Mouse (Mus musculus): Measurements from ENCODE around the gene Cabp2. TPM values are rescaled to one million over a fixed set of nuclear protein-coding genes. Genes with fewer than 3 reads are reported as not detected.
A peak's percentile ranks its signal among the peaks of the same experiment; 100 is the strongest.
"Not testable (repeated sequence)": the region's sequence is repeated elsewhere in the genome, so short reads cannot be mapped to it uniquely, and the experiment has no call there.

Cabp2 gene
- polyA plus RNA-seq, 1 experiment from 2014 or later: not detected

- H3K27me3 ChIP-seq: no peaks in the 10 kb centered on the region
- CTCF ChIA-PET: interaction anchor here (0.8 to 6.9 kb wide), 11 partner anchors 11 to 100 kb away, joined by 3 to 74 read pairs (median 3); partner anchors contain the start of gene Ndufv1
- POLR2A ChIA-PET: interaction anchor here (0.5 to 3.4 kb wide), 5 partner anchors 8 to 27 kb away, joined by 3 to 21 read pairs (median 4); partner anchors contain the start of gene Gstp1
- in situ Hi-C loops (cut with MboI; ENCODE audit: low pct_unique_long_range_greater_than_20kb): no loop called here
- DNase-seq (ENCODE audit: low read depth, low spot score): peak; percentile 64
- ATAC-seq: peak; percentile 81
- peak; percentile 71 for TF ChIP-seq CTCF (IDR thresholded peaks at IDR 0.05)
Observed at GRCm38 (mm10) chr19:4045966-4046865, 35.2 kb upstream of the Cabp2 start, which contains the start of gene Gstp2. Gene Gstp2, minus strand, starts transcription at chr19:4046023.

DNA sequence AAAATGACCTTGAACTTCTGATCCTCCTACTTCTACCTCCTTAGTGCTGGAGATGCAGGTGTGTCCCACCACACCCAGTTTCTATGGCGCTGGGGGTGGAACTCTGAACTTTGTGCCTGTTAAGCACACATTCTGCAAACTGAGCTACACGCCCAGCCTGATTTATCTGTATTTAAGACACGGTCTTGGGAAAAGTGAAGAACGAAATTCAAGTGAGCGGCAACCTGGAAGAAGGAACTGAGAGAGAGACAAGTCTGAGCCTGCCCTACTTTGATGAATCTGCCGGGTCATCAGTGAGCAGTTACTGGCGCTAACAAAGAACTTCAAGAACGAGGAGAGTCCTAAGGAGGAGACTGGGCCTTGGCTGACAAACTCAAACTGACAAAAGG lies 34.5 kb upstream of the Cabp2 start:
- POLR2A ChIA-PET: interaction anchor here (0.5 to 3.4 kb wide), 6 partner anchors 9 to 28 kb away, joined by 3 to 21 read pairs (median 4); partner anchors contain the start of gene Gstp1
- no peaks in the 10 kb centered on the region for H3K27me3 ChIP-seq
- ATAC-seq (no peak), DNase-seq (ENCODE audit: low read depth, low spot score) (no peak)
- no peak for TF ChIP-seq CTCF (IDR thresholded peaks at IDR 0.05)
- in situ Hi-C loops (cut with MboI; ENCODE audit: low pct_unique_long_range_greater_than_20kb): no loop called here
- CTCF ChIA-PET: interaction anchor here (0.7 to 6.9 kb wide), 12 partner anchors 11 to 101 kb away, joined by 3 to 74 read pairs (median 4); partner anchors contain the start of gene Ndufv1

DNA sequence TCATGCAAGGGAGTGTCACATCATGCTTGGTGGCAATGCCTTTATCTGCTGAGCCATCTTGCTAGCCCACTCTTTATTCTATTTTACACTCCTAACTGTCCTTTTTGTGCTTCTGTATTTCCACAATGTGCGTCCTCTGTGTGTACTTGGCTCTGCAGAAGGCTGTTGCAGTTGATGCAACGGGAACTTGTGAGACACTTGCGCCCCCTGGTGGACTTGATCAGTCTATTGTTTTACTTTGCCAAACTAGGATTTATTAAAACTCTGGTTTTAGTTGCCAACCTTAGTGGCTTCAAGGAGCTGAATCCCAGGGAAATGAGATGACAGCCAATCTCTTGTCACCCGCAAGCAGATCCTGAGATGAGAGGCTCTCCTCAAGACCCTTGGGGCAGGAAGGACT lies 33.5 kb upstream of the Cabp2 start:
- in situ Hi-C loops (cut with MboI; ENCODE audit: low pct_unique_long_range_greater_than_20kb): no loop called here
- peak; percentile 82 for TF ChIP-seq CTCF (IDR thresholded peaks at IDR 0.05)
- CTCF ChIA-PET: interaction anchor here (0.7 to 6.9 kb wide), 18 partner anchors 10 to 101 kb away, joined by 3 to 74 read pairs (median 4); partner anchors contain the start of genes Gstp1 and Ndufv1
- ATAC-seq (no peak), DNase-seq (ENCODE audit: low read depth, low spot score) (no peak)
- H3K27me3 ChIP-seq: no peaks in the 10 kb centered on the region
- POLR2A ChIA-PET: interaction anchor here (1.2 to 3.4 kb wide), 3 partner anchors 9 to 29 kb away, joined by 3 to 21 read pairs (median 4); no protein-coding TSS in a partner anchor

DNA sequence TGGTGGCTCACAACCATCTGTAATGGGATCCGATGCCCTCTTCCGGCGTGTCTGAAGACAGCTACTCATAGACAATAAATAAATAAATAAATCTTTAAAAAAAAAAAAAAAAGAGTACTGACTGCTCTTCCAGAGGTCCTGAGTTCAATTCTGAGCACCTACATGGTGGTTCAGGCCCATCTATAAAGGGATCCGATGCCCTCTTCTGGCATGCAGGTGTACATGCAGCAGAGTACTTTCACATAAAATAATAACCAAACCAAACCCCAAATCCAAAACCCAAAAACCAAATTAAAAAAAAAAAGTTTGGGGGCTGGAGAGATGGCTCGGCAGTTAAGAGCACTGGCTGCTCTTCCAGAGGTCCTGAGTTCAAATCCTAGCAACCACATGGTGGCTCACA lies 32.3 kb upstream of the Cabp2 start:
- DNase-seq (ENCODE audit: low read depth, low spot score); ATAC-seq; in situ Hi-C loops (cut with MboI; ENCODE audit: low pct_unique_long_range_greater_than_20kb); H3K27me3 ChIP-seq: not testable (repeated sequence)
- ChIA-PET POLR2A (interaction anchor here (0.6 kb wide), 1 partner anchor 101 kb away, joined by 3 read pairs; no protein-coding TSS in a partner anchor), CTCF (interaction anchor here (1.2 to 6.9 kb wide), 5 partner anchors 18 to 102 kb away, joined by 3 to 74 read pairs (median 16); partner anchors contain the start of gene Ndufv1)
- TF ChIP-seq CTCF (IDR thresholded peaks at IDR 0.05): peak; percentile 56

DNA sequence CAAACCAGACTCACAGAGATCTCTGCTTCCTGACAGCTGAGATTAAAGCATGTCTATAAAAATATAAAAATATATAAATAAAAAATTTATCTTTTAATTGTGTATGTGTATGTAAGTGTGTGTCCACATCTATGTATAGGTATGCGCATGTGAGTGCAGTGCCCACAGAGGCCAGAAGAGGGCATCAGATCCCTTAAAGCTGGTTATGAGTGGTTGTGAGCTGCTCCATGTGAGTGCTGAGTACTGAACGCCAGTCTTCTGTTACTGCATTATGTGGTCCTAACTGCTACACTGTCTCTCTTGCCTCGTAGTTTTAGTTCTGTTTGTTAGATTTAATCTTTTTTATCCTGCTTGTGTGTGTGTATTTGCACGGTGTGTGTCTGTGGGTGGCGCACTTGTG lies 30.4 kb upstream of the Cabp2 start:
- in situ Hi-C loops (cut with MboI; ENCODE audit: low pct_unique_long_range_greater_than_20kb): loop anchor here (5.0 kb wide), 2 partner anchors 34 to 36 kb away; no protein-coding TSS in a partner anchor
- DNase-seq (ENCODE audit: low read depth, low spot score) (no peak), ATAC-seq (no peak)
- no peaks in the 10 kb centered on the region for H3K27me3 ChIP-seq
- POLR2A ChIA-PET: no interaction called here
- peak; percentile 33 for TF ChIP-seq CTCF (IDR thresholded peaks at IDR 0.05)
- CTCF ChIA-PET: interaction anchor here (1.0 to 6.9 kb wide), 4 partner anchors 17 to 38 kb away, joined by 3 to 74 read pairs (median 8); partner anchors contain the start of genes Cabp2 and Ndufv1

DNA sequence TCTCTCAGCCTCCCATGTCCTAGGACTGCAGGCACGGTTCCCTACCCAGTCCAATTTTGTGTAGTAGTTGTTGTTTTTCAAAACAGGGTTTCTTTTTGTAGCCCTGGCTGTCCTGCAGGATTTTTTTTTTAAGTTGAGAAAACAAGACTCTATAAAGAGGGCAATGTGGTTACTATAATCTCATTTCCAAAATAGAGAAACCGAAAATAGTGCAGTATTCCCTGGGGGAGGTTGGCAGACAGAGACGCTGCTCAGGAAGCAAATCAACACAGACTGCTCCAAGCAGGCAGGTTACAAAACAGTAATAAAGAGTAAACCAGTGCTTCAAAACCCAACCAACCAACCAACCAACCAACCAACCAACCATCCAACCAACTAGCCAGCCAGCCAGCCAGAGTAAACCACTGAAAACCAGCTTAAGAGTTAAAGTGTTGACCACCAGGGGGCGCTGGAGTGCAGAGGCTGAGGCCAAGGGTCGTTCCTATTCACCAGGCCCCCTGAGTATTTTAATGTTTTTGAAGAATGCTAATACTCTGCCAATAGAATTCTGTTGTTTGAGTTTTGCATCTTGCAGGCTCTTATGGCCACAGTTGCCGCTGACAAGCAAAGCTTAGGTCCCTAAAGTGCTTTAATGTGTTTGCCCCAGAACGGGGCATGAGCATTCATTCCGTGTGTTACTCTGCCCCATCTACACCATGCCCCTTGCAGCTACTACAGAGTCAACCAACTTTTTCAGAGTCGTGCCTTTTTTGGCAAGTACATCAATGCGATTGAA lies 29.4 kb upstream of the Cabp2 start:
- ChIA-PET CTCF (interaction anchor here (0.8 to 2.0 kb wide), 18 partner anchors 9 to 176 kb away, joined by 3 to 31 read pairs (median 3); partner anchors contain the start of genes Cabp2, Cdk2ap2 and Gstp1), POLR2A (interaction anchor here (0.5 to 0.8 kb wide), 2 partner anchors 47 to 161 kb away, joined by 3 read pairs; no protein-coding TSS in a partner anchor)
- TF ChIP-seq CTCF (IDR thresholded peaks at IDR 0.05): peak; percentile 87
- DNase-seq (ENCODE audit: low read depth, low spot score) (no peak), ATAC-seq (no peak)
- no peaks in the 10 kb centered on the region for H3K27me3 ChIP-seq
- in situ Hi-C loops (cut with MboI; ENCODE audit: low pct_unique_long_range_greater_than_20kb): loop anchor here (5.0 kb wide), 2 partner anchors 35 kb away; no protein-coding TSS in a partner anchor

DNA sequence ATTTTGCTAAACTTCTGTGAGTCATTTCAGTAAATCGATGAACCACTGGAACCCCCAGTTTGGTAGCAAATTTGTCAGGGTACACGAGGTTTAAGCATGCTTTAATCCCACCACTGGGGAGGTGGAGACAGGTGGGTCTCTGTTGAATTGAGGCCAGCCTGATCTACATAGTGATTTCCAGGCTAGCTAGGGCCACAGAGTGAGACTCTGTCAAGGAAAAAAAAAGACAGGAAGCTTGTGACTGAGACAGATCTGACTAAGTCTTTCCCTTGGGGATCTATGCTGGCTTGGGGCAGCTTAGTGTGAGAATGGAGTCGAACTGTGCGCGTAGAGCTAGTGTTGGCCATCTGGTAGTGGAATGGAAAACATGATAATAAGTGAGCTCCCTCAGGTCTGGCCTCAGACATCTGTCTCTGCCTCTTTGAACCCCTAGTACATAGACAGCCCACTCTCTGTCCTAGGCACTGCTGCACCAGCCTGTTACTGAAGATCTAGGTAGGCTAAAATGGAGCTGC lies 28.8 kb upstream of the Cabp2 start:
- in situ Hi-C loops (cut with MboI; ENCODE audit: low pct_unique_long_range_greater_than_20kb): loop anchor here (5.0 kb wide), 2 partner anchors 35 kb away; no protein-coding TSS in a partner anchor
- ChIA-PET POLR2A (interaction anchor here (0.5 to 0.8 kb wide), 2 partner anchors 46 to 162 kb away, joined by 3 read pairs; no protein-coding TSS in a partner anchor), CTCF (interaction anchor here (0.8 to 2.0 kb wide), 18 partner anchors 8 to 176 kb away, joined by 3 to 31 read pairs (median 4); partner anchors contain the start of genes Cabp2, Cdk2ap2, Gstp1 and Ndufv1)
- TF ChIP-seq CTCF (IDR thresholded peaks at IDR 0.05): no peak
- ATAC-seq (no peak), DNase-seq (ENCODE audit: low read depth, low spot score) (no peak)
- no peaks in the 10 kb centered on the region for H3K27me3 ChIP-seq

DNA sequence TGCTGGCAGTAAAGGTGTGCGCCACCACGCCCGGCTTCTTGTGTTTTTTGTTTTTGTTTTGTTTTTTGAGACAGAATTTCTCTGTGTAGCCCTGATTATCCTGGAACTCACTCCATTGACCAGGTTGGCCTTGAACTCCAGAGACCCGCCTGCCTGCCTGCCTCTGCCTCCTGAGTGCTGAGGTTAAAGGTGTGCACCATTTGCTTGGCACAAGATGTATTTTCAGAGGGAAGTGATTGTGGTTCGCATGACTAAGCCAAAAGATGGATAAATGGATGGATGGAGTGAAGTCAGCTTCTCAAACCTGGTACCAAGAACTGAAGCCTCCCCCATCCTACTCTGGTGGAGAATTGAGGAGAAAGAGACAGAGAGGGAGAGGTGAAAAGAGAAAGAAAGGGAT lies 26.8 kb upstream of the Cabp2 start:
- no peak for TF ChIP-seq CTCF (IDR thresholded peaks at IDR 0.05)
- POLR2A ChIA-PET: no interaction called here
- DNase-seq (ENCODE audit: low read depth, low spot score): no peak
- H3K27me3 ChIP-seq: no peaks in the 10 kb centered on the region
- CTCF ChIA-PET: interaction anchor here (2.0 to 3.3 kb wide), 2 partner anchors 30 to 35 kb away, joined by 7 to 12 read pairs; no protein-coding TSS in a partner anchor
- in situ Hi-C loops (cut with MboI; ENCODE audit: low pct_unique_long_range_greater_than_20kb): loop anchor here (5.0 kb wide), 2 partner anchors 33 to 37 kb away; no protein-coding TSS in a partner anchor
- ATAC-seq: no peak
